Mouse (Mus musculus): ENCODE measurements around the gene Tpk1.

DNA sequence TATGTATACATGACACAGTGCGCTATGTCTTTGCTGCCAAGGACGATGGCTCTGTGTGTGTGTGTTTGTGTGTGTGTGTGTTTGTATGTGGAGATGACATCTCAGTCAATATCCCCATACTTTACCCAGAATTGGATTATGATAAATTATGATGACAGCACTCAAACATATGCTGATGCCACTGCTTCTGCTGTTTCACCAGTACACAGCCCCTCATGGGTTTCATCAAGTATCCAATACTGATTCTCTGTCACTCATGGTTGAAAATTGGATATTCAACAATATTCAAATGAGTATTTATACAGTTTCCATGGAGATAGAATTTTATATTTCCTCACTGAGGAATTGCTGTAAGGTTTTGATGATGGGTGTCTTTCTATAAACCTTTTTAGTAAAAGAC, 208.1 kb downstream of the Tpk1 start:
- TF ChIP-seq CTCF (IDR thresholded peaks at IDR 0.05; ENCODE audit: control insufficient read depth, insufficient read depth, low read length): no peak
- no peak for TF ChIP-seq POLR2A (IDR thresholded peaks at IDR 0.05; ENCODE audit: borderline replicate concordance, control insufficient read depth, low read depth, low read length)
